Mouse (Mus musculus): ENCODE results near the gene Gata1. TPM values are rescaled to one million over a fixed set of nuclear protein-coding genes. Genes with fewer than 3 reads are reported as not detected.
"Not testable (repeated sequence)": the region's sequence is repeated elsewhere in the genome, so short reads cannot be mapped to it uniquely, and the experiment has no call there.

Gene Gata1
- under 1 TPM in 1 of 2 experiments, not detected in 1; 0.14 TPM for total RNA-seq (2021)

- intact Hi-C loops (cut with DNase I): no loop called here
- DNase-seq: no peak
These were observed at the start of gene Gata1 for GRCm38 (mm10) chrX:7977892-7978291. Gene Gata1, minus strand, starts transcription at chrX:7978071.

DNA sequence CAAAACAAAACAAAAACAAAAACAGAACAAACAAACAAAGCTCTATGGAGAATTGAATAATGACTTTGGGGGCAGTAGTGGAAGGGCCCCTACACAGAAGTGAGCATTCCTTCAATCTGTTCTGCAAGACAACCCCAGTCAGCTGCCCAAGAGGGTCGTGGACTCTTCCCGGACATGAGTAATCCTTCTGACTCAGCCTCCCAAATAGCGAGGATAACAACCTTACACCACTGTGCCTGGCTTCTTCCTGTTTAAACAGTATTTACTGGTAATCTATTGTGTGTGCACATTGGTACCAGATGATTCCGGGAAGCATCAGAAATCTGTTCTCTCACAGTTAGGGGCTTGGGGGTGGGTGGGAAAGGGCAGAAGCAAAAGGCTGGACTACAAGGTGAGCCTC lies 48.9 kb upstream of the Gata1 start:
- intact Hi-C loops (cut with DNase I): no loop called here
- DNase-seq: no peak

DNA sequence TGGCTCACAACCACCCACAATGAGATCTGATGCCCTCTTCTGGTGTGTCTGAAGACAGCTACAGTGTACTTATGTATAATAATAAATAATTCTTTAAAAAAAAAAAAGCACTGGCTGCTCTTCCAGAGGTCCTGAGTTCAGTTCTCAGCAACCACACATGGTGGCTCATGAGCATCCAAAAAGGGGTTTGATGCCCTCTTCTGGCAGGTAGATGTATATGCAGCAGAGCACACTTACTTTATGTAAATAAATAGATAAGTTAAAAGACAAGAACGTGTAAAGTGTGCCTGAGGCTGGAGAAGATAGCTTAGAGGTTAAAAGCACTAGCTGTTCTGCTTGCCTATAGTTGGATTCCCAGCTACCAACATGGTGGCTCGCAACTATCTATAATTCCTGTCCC lies 46.9 kb upstream of the Gata1 start:
- intact Hi-C loops (cut with DNase I): no loop called here

GRCm38 (mm10) chrX:8020111-8020778 lies 42.4 kb upstream of the Gata1 start:
- DNase-seq: no peak
- intact Hi-C loops (cut with DNase I): no loop called here

More for the DNA sequence above, 46.9 kb upstream of the Gata1 start:
- DNase-seq: no peak

DNA sequence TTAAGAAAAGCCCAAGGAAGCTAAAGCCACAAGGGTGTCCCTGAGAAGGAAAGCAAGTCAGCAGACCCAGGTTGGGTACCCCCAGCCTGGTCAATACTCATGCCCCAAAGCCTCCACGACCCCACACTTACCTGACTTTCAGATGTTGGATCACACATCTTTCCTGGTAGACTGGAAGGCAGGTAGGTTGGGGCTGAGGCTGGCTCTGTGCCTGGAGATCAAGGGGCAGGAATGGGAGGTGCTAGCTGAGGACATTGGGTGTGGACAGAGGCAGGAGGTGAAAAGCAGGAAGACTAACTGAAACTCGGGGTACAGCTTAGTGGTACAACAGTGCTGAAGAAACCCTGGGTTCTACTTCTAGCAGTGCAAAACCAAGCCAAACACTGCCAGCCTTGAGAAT lies 40.4 kb upstream of the Gata1 start, which contains the start of gene Glod5:
Glod5 (minus strand) TSS at position 207 of the 400 bp plus-strand sequence.
- DNase-seq: no peak
- intact Hi-C loops (cut with DNase I): loop anchor here (5.0 kb wide), 1 partner anchor 166 kb away; no protein-coding TSS in a partner anchor

DNA sequence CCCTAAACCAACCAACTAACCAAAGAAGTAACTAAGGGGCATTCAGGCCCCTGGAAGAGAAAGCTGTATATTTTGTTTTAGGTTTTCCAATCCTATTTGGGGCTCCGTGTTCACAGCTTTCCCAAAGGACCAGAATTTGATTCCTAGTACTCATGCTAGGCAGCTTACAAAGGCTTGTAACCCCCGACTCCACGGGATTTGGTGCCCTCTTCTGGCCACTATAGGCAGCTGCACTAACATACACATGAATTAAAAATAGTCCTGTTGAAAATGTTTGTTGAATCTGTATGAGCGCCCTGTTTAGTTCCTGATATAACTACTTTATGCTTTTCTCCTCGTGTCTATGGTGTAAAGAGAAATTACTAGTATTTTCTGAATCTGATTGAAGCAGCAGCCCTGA lies 39.3 kb upstream of the Gata1 start:
- intact Hi-C loops (cut with DNase I): loop anchor here (2.0 to 5.0 kb wide), 2 partner anchors 102 to 165 kb away; no protein-coding TSS in a partner anchor
- peak; percentile 22 to 34 for DNase-seq

- not testable (repeated sequence) for DNase-seq
- intact Hi-C loops (cut with DNase I): loop anchor here (2.0 to 5.0 kb wide), 2 partner anchors 101 to 163 kb away; no protein-coding TSS in a partner anchor
These were observed 37.8 kb upstream of the Gata1 start for GRCm38 (mm10) chrX:8015675-8016074.

DNA sequence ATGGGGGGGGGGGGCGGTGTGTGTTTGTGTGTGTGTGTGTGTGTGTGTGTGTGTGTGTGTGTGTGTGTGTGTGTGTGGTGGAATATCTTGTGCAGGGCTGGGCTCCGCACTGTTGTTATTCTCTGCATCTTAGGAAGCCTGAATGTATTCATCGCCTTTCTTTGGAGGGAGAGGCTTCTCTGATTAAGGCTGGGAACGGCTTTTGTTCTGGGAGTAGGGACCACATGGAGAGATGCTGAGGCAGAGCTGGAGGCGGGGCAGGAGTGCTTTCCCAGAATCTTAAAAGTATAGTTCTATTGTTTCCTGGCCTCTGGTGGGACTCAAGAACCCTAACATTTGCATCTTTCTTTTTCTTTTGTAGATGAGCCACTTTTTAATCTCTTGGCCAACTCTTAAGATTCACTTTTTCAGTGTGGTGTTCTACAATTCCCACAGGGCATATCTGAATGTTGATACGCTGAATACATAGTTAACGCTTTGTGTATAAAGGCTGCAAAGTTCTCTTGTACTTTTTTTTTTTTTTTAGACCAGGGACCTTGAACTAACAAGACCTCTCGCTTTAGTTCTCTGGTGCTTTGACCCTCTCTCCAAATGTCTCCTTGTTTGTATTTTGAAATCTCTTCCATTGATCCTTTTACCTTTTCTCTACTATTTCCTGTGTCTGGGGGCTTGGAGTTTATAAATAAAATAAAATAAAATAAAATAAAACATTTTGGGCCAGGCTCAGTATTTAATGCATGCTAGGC lies 35.9 kb upstream of the Gata1 start:
- no peak for DNase-seq
- intact Hi-C loops (cut with DNase I): no loop called here

GRCm38 (mm10) chrX:8013157-8013556 lies 35.3 kb upstream of the Gata1 start:
- no peak for DNase-seq
- intact Hi-C loops (cut with DNase I): no loop called here

- intact Hi-C loops (cut with DNase I); DNase-seq: not testable (repeated sequence)
These were observed 31.5 kb upstream of the Gata1 start for GRCm38 (mm10) chrX:8009356-8009755.

DNA sequence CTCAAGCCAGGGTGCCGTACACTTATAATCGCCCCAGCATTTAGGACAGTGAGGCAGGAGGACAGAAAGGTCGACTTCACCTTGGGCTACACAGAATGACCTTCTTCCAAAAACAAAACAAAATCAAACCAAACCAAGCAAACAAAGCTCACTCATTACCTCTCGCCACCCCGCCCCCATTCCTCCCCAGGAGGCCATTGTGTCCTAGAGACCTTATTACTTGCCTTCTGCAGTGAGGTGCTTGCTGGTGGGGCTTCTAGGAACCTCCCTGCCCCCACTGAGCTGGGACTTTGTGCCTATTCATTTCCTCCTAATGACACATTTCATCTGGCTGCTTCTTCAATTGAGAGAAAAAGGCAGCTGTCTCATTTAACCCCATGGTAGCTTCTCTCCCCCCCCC lies 30.7 kb upstream of the Gata1 start:
- intact Hi-C loops (cut with DNase I): no loop called here
- no peak for DNase-seq

DNA sequence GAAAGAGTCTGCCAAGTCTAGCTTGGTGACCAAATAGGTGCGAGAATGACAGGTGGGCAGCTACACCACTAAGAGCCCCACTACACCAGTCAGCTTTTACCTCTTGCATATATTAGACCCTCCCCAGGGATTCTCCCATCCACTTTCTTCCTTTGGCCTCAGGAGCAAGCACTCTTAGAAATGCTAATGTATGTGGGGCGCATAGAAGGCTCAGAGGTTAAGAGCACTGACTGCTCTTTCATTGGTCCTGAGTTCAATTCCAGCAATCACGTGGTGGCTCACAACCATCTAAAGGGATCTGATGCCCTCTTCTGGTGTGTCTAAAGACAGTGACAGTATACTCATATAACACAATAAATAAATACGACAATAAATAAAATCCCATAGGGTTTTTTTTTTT lies 25.1 kb upstream of the Gata1 start:
- no peak for DNase-seq
- intact Hi-C loops (cut with DNase I): no loop called here

GRCm38 (mm10) chrX:8002001-8002400 lies 24.1 kb upstream of the Gata1 start:
- intact Hi-C loops (cut with DNase I): no loop called here
- DNase-seq: no peak

DNA sequence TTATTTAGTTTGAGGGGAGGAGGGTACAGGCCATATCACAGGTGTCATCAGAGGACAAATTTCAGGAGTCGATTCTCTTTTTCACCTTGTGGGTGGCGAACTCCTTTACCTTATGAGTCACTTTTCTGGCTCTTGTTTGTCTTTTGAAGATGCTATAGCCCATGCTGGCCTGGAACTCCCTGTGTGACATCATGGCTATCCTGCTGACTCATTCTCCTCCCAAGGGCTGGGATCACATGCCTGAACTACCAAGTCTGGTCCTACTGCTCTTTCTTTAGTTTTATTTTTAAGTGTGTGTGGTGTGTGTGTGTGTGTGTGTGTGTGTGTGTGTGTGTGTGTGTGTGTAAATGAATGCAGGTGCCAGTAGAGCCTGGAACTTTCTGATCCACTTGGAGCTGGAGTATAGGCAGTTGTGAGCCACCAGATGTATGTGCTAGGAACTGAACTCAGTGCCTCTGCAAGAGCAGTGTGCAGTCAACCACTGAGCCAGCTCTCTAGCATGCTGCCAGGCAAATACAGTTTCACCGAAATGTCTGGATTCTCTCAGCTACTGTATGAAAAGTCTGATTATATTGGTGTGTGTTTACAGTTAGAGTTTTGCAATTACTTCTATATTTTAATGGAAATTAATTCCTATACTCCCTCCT lies 22.8 kb upstream of the Gata1 start:
- no peak for DNase-seq
- intact Hi-C loops (cut with DNase I): no loop called here

- DNase-seq: no peak
These were observed 15.3 kb upstream of the Gata1 start for GRCm38 (mm10) chrX:7993068-7993735.

GRCm38 (mm10) chrX:7992379-7993067 lies 14.7 kb upstream of the Gata1 start:
- intact Hi-C loops (cut with DNase I): no loop called here

More at GRCm38 (mm10) chrX:7993068-7993735, 15.3 kb upstream of the Gata1 start:
- intact Hi-C loops (cut with DNase I): no loop called here

DNA sequence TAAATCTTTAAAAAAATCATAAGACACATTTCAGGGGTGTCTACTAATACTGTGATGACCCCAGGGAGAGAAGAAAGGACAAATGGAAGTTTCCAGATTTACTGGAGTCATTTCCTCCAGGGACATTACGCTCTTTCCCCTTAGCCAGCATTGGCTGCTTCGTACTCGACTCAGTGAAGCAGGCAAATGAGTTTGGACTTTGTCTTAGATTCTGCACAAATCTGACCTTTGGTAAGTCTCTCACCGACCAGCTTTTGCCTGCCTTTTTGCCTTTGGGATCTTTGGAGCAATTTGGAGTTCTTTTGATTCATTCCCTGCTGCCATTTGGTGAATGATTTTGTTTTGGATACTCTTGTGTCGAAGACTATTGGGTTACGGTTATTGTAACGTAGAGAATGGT lies 3.5 kb upstream of the Gata1 start:
- intact Hi-C loops (cut with DNase I): no loop called here
- DNase-seq: no peak

More at GRCm38 (mm10) chrX:7992379-7993067, 14.7 kb upstream of the Gata1 start:
- DNase-seq: no peak

DNA sequence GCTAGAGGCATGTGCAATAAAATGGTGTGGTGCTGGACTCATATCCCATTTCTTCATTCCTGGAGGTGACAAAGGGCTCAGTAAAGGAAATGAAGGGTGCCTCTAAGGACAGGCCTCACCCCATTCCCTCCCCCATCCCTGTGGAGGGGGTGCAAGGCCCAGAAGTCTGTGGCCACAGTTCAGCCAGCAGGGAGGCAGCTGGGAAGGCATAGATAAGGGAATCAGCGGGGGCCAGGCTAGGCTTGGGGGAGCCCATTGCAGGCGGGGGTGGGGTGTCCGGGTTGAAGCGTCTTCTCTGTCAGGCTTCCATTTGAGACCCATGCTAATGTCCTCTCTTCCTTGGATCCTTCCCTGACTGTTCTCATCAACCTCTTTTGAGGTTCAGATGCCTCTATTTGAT lies 6.6 kb downstream of the Gata1 start:
- intact Hi-C loops (cut with DNase I): no loop called here
- DNase-seq: no peak

- intact Hi-C loops (cut with DNase I): no loop called here
- DNase-seq: no peak
These were observed 9.0 kb downstream of the Gata1 start for GRCm38 (mm10) chrX:7968899-7969298.

DNA sequence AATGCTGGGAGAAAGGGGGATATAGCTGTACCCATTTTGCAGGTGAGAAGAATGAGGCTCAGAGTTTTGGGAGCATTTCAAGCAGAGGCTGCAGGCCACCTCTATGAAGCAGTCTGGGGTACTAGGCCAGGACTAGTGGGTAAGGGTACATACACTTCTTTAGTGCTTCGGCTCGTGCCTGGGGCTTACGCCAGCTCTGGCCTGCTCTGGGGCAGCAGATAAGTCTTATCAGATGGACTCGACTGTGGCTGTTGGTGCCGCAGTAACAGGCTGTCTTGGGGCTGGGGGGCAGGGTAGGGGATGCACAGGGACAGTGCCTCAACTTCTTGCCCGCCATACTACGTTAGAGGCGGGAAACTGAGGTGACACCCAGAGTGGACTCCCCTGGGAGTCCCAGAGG lies 9.6 kb downstream of the Gata1 start:
- no peak for DNase-seq
- intact Hi-C loops (cut with DNase I): no loop called here

Data from heart, postnatal 36 days (tissue).